Mouse (Mus musculus) neural tube, embryonic 12.5 days (tissue): Measurements from ENCODE around the gene Sobp. TPM values are rescaled to one million over a fixed set of nuclear protein-coding genes. Genes with fewer than 3 reads are reported as not detected.

Experiments used
- ATAC-seq: fragments of 200-750 bp; cut with Nextera tagmentation; 2 replicates; pipeline ENCODE4 v1.8.0; 2017; ENCODE audit warnings: low read depth, mild to moderate bottlenecking, moderate TSS enrichment, moderate library complexity; ENCODE audit not compliant: low FRiP score
- H3K27ac ChIP-seq: fragments of 300-500 bp; sonication (generic); 2 replicates; pipeline ENCODE4 v1.5.1; 2016
- H3K27me3 ChIP-seq: fragments of 300-500 bp; sonication (generic); replicated peaks from 2 replicates; pipeline ENCODE4 v1.6.1; 2016; ENCODE audit warnings: mild to moderate bottlenecking
- H3K36me3 ChIP-seq: fragments of 300-500 bp; sonication (generic); 2 replicates; pipeline ENCODE4 v1.6.1; 2016; ENCODE audit warnings: mild to moderate bottlenecking
- H3K4me1 ChIP-seq: fragments of 300-500 bp; sonication (generic); 2 replicates; pipeline ENCODE4 v1.6.1; 2016
- H3K4me2 ChIP-seq: fragments of 300-500 bp; sonication (generic); replicated peaks from 2 replicates; pipeline ENCODE4 v1.6.1; 2016; ENCODE audit warnings: mild to moderate bottlenecking
- H3K4me3 ChIP-seq: fragments of 300-500 bp; sonication (generic); 2 replicates; pipeline ENCODE4 v1.5.1; 2016
- H3K9ac ChIP-seq: fragments of 300-500 bp; sonication (generic); 2 replicates; pipeline ENCODE4 v1.6.1; 2016; ENCODE audit warnings: mild to moderate bottlenecking
- H3K9me3 ChIP-seq: fragments of 300-500 bp; sonication (generic); 2 replicates; pipeline ENCODE4 v1.6.1; 2016; ENCODE audit warnings: mild to moderate bottlenecking
- WGBS: fragments of 180-500 bp; shearing (Covaris S2); methylation state at CpG from one replicate; pipeline ENCODE4 v1.1.7; 2016; 5-methylcytosine and 5-hydroxymethylcytosine counted together
- polyA plus RNA-seq: library from polyadenylated mRNA; unstranded; fragments of >200 nt; fragmentation: Nextera tagmentation; extraction: Ambion mirVana; gene quantifications from 2 replicates; pipeline ENCODE4 v1.2.1, GENCODE M21; 2016

Gene Sobp
- polyA plus RNA-seq, 1 experiment from 2014 or later = 6.1 TPM

DNA sequence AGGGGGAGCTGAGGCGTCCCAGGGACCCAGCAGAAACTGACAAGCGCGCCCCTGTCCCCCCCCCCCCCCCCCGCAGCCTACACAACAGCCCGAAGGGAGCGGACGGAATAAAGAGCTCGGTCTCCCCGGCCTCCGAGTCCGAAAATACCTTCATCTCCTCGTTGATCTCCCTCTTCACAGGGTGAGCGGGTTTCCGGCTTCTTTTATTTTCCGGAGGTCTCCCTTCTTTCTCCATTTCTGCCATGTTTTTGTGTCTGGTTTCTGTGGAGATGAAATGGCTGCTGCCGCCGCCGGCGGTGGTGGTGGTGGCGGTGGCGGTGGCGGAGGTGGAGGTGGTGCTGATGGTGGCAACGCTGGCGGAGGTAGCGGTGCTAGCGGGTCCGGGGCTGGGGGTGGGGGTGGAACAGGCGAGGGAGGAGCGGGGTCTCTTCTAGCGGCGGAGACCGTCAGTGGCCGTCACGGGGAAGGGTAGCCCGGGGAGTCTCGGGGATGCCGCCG, 453 bp downstream of the Sobp start:
- Histone ChIP-seq H3K27ac (peak overlapping the region; percentile 86), H3K36me3 (no peaks in the 10 kb centered on the region), H3K4me1 (peaks cover 34% of the 10 kb centered on the region; the same call in 1 of the 2 replicates), H3K9me3 (no peaks in the 10 kb centered on the region), H3K9ac (peak overlapping the region; percentile 94), H3K27me3 (peaks cover 9% of the 10 kb centered on the region; the same call in 1 of the 2 replicates), H3K4me3 (peak overlapping the region; percentile 85), H3K4me2 (peak overlapping the region; percentile 90)
- WGBS = under 1% methylated on average over 37 of the region's 38 CpGs
- peak; percentile 67 for ATAC-seq

DNA sequence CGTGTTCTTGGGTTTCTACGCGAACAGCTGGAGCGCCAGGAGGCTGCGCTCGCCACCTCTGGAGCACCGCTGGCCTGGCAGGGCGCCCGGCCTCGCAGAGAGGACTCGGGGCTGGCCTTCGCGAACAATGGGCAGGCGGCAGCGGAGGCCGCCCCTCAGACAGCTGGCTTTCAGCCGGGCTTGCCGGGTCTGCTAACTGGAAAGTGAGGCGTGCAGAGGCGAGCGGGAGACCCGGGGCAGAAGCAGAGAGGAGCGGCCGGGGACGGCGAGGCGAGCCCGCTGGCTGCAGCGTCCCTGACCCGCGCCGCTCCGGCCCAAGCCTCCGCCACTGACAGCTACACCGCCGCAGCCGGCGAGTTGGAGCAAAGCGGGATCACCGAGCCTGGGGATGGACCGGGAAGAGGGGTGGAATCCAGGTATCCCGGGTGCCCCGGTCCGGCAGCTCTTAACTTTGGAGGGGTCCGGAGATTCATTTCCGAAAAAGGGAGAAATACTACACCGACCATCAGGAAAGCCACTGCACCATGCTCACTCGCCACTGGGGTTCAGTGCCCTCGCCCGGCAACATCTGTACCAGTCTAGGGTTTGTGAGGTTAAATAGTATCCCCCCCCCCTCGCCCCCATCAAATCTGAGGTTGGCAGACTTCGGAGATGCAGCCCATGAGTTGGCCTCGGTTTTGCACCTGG, 1.0 kb downstream of the Sobp start:
- Histone ChIP-seq H3K36me3 (no peaks in the 10 kb centered on the region), H3K9me3 (no peaks in the 10 kb centered on the region), H3K9ac (peak overlapping the region; percentile 94), H3K4me1 (peaks cover 35% of the 10 kb centered on the region; the same call in 1 of the 2 replicates), H3K4me3 (peak overlapping the region; percentile 85), H3K27ac (peak overlapping the region; percentile 86), H3K4me2 (peak overlapping the region; percentile 90), H3K27me3 (peaks cover 9% of the 10 kb centered on the region; the same call in 1 of the 2 replicates)
- peak; percentile 51 for ATAC-seq
- WGBS = under 1% methylated on average over 53 of the region's 53 CpGs

DNA sequence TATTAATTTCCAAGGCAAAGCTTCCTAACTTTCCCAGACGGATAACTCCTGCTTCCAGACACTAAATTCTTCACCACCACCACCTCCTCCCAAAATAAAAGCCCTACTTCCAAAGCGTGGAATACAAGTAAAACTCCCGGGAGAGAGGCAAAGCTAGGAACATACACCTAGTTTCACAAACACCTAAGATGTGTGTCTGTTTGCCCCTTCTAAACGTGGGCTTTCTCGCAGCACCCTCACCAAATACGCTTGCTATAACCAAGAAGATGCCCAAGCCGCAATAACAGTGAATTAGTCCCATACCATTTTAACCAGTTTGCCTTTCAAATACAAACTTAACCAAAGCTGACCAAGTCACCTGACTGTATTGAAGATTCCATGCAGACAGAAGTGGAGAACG, 1.8 kb downstream of the Sobp start:
- 3% methylated on average over 8 of the region's 8 CpGs for WGBS
- Histone ChIP-seq H3K4me3 (peak overlapping the region; percentile 85), H3K4me2 (peak overlapping the region; percentile 90), H3K36me3 (no peaks in the 10 kb centered on the region), H3K9ac (peak overlapping the region; percentile 94), H3K27me3 (peaks cover 9% of the 10 kb centered on the region; the same call in 1 of the 2 replicates), H3K4me1 (peaks cover 35% of the 10 kb centered on the region; the same call in 1 of the 2 replicates), H3K9me3 (no peaks in the 10 kb centered on the region), H3K27ac (no peak overlapping the region)
- ATAC-seq = no peak

DNA sequence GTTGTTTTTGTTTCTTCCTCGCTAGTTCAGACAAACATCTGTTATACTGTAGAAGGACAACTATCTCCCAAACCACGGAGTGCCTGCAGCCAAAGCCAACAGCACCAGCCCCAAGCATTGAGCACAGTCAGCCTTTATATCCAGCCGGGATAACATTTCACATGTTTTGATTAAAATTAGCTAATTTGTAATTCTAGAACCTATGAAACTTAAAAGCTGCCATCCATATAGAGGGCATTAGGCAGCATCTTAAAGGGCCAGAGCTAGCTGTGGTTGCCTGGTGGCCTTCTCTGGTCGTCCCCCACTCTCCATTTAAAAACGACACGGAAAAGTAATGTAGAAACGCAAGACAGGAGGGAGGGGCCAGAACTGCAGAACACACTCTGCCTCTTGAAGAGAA, 2.3 kb downstream of the Sobp start:
- Histone ChIP-seq H3K4me1 (peaks cover 39% of the 10 kb centered on the region; the same call in 1 of the 2 replicates), H3K27ac (no peak overlapping the region), H3K36me3 (no peaks in the 10 kb centered on the region), H3K9ac (peak overlapping the region; percentile 94; the same call in 1 of the 2 replicates), H3K4me2 (peak overlapping the region; percentile 90), H3K27me3 (peaks cover 7% of the 10 kb centered on the region; the same call in 1 of the 2 replicates), H3K4me3 (peak overlapping the region; percentile 85), H3K9me3 (no peaks in the 10 kb centered on the region)
- 7% methylated on average over 7 of the region's 7 CpGs for WGBS
- no peak for ATAC-seq

DNA sequence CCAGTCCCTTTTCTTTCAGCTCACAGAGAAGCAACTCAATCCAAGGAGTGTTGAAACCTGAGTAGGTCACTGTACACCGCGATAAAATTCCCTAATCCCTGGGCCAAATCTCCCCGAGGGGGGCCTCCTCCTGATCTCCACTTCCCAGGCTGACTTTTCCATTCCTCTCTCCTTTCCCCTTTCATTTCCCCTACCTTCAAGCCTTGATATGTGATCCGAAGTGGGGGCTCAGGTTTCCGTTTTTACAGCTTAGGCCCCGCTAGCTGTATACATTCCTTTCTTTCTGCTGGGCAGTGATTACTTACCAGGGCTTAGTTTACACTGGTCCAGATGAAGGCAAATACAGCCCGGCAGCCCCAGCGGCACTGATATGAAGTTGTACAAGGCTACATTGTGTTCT, 3.2 kb downstream of the Sobp start:
- WGBS = 6% methylated on average over 8 of the region's 8 CpGs
- Histone ChIP-seq H3K9ac (no peak overlapping the region), H3K27me3 (peaks cover 4% of the 10 kb centered on the region; the same call in 1 of the 2 replicates), H3K4me1 (peaks cover 39% of the 10 kb centered on the region; the same call in 1 of the 2 replicates), H3K9me3 (no peaks in the 10 kb centered on the region), H3K36me3 (no peaks in the 10 kb centered on the region; the same call in 1 of the 2 replicates), H3K4me3 (peak overlapping the region; percentile 18), H3K4me2 (peak overlapping the region; percentile 90), H3K27ac (no peak overlapping the region)
- no peak for ATAC-seq

DNA sequence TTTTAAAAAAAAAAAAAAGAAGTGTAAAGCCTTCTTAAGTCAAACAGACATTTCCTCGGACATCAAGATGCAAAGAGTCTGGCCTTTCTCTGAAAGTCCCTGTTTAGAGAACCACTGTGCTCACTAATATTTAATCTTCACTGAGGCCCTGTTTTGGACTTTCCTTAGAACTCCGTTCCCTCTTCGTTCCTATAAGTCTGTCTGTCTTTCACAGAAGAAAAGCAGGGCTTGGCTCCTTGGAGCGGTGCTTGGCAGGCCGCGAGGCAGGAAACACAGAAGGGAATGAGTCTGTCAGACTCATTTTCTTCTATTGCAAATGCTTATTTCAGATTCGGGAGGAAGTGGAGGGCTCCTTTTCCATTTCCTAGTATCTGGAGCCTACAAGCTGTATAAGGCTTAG, 5.5 kb downstream of the Sobp start:
- Histone ChIP-seq H3K27ac (no peak overlapping the region), H3K36me3 (no peaks in the 10 kb centered on the region; the same call in 1 of the 2 replicates), H3K4me3 (no peak overlapping the region), H3K27me3 (no peaks in the 10 kb centered on the region), H3K4me2 (no peak overlapping the region), H3K9me3 (no peaks in the 10 kb centered on the region), H3K9ac (no peak overlapping the region), H3K4me1 (peaks cover 34% of the 10 kb centered on the region; the same call in 1 of the 2 replicates)
- no peak for ATAC-seq
- 80% methylated on average over 7 of the region's 7 CpGs for WGBS

DNA sequence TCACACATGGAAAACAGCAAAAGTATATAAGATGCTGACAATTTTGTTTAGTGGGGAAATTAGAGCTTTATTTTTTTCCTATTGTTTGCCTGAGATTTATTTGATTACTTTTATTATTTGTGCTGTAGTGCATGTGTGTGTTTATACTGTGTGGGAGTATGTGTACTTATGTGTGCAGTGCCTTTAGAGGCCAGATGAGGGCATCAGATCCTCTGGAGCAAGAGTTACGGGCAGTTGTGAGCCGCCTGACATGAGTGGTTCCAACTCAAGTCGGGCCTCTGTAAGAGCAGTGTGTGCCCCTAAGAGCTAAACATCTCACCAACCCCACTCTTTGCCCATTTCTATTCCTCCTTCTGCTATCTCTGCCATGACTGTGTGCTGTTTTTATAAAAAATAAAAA, 7.5 kb downstream of the Sobp start:
- no peak for ATAC-seq
- no peak overlapping the region for H3K4me2 ChIP-seq

DNA sequence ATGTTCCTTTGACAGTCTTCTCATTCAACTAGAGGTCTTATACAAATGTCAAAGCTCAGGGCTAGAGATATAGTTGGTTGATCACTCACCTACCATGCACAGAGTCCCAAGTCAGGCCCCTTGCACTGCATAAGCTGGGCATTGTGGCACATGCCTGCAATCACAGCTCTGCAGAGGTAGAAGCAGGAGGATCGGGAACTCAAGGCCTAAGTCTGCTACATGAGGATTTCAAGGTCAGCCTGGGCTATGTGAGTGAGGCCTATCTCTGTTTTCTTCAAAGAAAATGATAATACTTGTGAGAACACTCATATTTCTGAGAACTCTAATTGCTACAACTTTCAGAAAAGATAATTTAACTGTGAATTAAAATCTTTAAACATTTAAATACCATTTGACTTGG, 8.2 kb downstream of the Sobp start:
- Histone ChIP-seq H3K4me2 (no peak overlapping the region), H3K4me3 (no peak overlapping the region), H3K27me3 (no peaks in the 10 kb centered on the region), H3K9ac (no peak overlapping the region), H3K9me3 (peaks cover 6% of the 10 kb centered on the region; the same call in 1 of the 2 replicates), H3K36me3 (no peaks in the 10 kb centered on the region; the same call in 1 of the 2 replicates), H3K4me1 (peaks cover 17% of the 10 kb centered on the region; the same call in 1 of the 2 replicates), H3K27ac (no peak overlapping the region)
- 90% methylated on average over 1 of the region's 1 CpGs for WGBS
- no peak for ATAC-seq

More for the DNA sequence above, 7.5 kb downstream of the Sobp start:
- Histone ChIP-seq H3K4me3 (no peak overlapping the region), H3K27ac (no peak overlapping the region), H3K9me3 (peaks cover 6% of the 10 kb centered on the region; the same call in 1 of the 2 replicates), H3K36me3 (no peaks in the 10 kb centered on the region; the same call in 1 of the 2 replicates), H3K9ac (no peak overlapping the region), H3K27me3 (no peaks in the 10 kb centered on the region), H3K4me1 (peaks cover 21% of the 10 kb centered on the region; the same call in 1 of the 2 replicates)
- WGBS = 92% methylated on average over 3 of the region's 3 CpGs

DNA sequence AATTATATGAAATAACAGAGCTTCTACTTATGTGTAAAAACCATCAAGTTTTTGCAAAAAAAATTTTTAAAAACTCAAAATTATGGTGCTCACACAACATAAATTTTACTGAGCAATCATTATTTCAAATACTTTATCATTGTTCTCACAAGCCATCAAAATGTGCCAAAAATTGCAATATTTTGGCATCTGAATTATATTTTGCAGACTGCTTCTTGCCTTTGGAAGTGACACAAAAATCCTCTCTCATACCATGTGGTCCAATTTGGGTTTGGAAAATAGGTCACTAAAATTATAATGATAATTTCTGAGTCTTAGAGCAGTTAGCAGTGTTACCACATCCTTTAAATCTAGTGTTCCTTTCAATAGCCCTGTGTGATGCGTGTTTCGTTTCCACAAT, 9.9 kb downstream of the Sobp start:
- no peak overlapping the region for H3K4me3 ChIP-seq
- H3K4me2 ChIP-seq = no peak overlapping the region
- H3K9me3 ChIP-seq = peaks cover 6% of the 10 kb centered on the region; the same call in 1 of the 2 replicates
- H3K9ac ChIP-seq = no peak overlapping the region
- ATAC-seq = no peak
- 95% methylated on average over 2 of the region's 2 CpGs for WGBS
- H3K4me1 ChIP-seq = 0 out of 2 replicates have a peak, but pooled peaks cover 10% of the 10 kb centered on the region
- H3K36me3 ChIP-seq = no peaks in the 10 kb centered on the region; the same call in 1 of the 2 replicates
- no peaks in the 10 kb centered on the region for H3K27me3 ChIP-seq
- no peak overlapping the region for H3K27ac ChIP-seq

DNA sequence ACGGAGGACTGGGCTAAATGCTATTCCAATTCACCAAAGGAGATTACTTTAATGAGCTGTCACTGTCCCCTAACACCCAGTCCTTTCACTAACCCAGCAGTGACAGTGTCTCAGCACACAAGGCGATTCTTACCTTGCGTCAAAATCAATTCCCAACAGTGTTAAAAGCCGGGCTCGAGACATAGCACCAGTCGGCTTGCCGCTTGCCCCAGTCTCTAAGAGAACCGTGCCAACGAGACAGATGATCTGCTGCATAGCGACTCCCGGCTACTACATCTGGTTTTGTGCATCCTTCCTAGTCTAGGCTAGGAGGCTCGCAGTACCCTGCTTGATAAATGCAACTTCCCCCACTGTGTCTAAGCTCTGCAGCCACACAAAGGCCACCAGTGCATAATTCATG, 12.0 kb downstream of the Sobp start:
- 62% methylated on average over 12 of the region's 12 CpGs for WGBS
- Histone ChIP-seq H3K4me1 (0 out of 2 replicates have a peak, but pooled peaks cover 2% of the 10 kb centered on the region), H3K27ac (no peak overlapping the region), H3K27me3 (no peaks in the 10 kb centered on the region), H3K9me3 (peaks cover 6% of the 10 kb centered on the region; the same call in 1 of the 2 replicates), H3K9ac (no peak overlapping the region), H3K4me2 (peak overlapping the region; percentile 29; the same call in 1 of the 2 replicates), H3K4me3 (no peak overlapping the region), H3K36me3 (no peaks in the 10 kb centered on the region; the same call in 1 of the 2 replicates)
- no peak for ATAC-seq

DNA sequence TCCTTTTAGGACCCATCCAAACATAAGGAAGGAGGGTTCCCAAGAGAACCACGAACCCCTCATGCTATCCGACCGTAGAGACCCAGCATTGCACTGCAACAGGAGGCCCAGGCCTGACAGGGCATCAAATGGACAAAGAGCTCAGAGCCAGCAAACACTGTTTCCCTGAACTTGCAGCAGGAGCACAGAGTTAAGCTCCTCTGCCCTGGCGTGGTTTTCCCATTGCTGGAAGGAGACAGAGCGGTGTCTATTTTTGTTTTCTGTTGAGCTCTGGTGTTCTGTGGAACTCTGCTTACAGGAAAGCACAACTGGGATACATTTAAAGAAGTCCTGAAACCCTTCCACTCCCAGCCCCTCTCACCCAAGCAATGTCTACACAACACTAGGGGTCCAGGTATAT, 15.0 kb downstream of the Sobp start:
- no peak overlapping the region for H3K4me3 ChIP-seq
- no peak overlapping the region for H3K4me2 ChIP-seq
- ATAC-seq = no peak
- WGBS = 77% methylated on average over 5 of the region's 5 CpGs
- H3K36me3 ChIP-seq = no peaks in the 10 kb centered on the region
- H3K27ac ChIP-seq = no peak overlapping the region
- no peak overlapping the region for H3K9ac ChIP-seq
- H3K27me3 ChIP-seq = no peaks in the 10 kb centered on the region
- peaks cover 6% of the 10 kb centered on the region; the same call in 1 of the 2 replicates for H3K9me3 ChIP-seq
- H3K4me1 ChIP-seq = peaks cover 18% of the 10 kb centered on the region

DNA sequence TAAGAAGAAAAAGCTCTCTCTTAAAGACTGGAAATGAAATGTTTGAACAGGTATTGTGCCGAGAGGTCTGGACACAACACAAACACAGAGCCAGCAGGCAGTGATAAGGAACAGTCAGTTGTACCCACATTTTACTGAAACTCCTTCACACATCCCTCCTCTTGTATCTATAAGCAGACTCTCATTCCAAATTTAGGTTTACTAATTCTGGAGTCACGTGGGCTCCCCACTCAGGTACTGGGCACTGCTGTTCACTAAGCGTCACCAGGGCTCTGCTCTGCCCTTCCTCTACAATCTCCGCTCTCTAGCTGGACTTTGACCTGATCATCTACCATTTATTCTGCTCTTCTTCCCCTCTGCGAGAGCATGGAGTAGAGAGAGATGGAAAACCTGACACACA, 15.4 kb downstream of the Sobp start:
- H3K27me3 ChIP-seq = no peaks in the 10 kb centered on the region
- H3K9me3 ChIP-seq = peaks cover 6% of the 10 kb centered on the region; the same call in 1 of the 2 replicates
- ATAC-seq = no peak
- no peak overlapping the region for H3K9ac ChIP-seq
- peaks cover 22% of the 10 kb centered on the region for H3K4me1 ChIP-seq
- H3K36me3 ChIP-seq = no peaks in the 10 kb centered on the region
- WGBS = 86% methylated on average over 5 of the region's 5 CpGs
- no peak overlapping the region for H3K4me2 ChIP-seq
- H3K27ac ChIP-seq = no peak overlapping the region
- H3K4me3 ChIP-seq = no peak overlapping the region
